Mouse (Mus musculus) CD8-positive naive resting alpha-beta T cell, adult 2 months (primary cell): ENCODE data around the gene Klk15.
"Not testable (repeated sequence)": the region's sequence is repeated elsewhere in the genome, so short reads cannot be mapped to it uniquely, and the experiment has no call there.

Source experiments
- DNase-seq, 2 experiments: peaks; one replicate each; pipeline ENCODE4 v3.0.0; 2022; ENCODE audit warnings: low read depth in 2 of 2, low spot score in 2 of 2

The Klk15 gene

DNA sequence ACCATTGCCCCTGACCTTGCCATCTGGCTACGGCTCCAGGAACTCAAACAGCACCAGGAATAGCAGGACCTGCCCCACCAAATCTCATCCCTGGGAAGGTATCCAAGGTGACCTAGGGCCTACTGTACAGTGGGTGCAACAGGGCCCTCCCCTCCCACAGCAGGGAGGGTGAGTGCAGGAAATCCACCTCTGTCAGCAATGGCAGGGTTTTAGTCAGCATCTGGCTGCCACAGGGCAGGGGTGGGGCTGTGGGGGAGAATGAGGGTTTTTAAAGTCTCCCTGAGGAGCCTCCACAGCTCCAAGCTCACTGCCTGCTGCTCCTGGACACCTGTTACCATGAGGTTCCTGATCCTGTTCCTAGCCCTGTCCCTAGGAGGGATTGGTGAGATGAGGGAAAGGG lies 42.2 kb downstream of the Klk15 start, which contains the start of gene Klk1b9:
TSS of gene Klk1b9 (plus strand) at position 301 of the 400 bp plus-strand sequence.
- DNase-seq: not testable (repeated sequence)

- no peak for DNase-seq
These were observed 52.1 kb downstream of the Klk15 start for GRCm38 (mm10) chr7:43985657-43986056.
